Mouse (Mus musculus): ENCODE measurements around the gene Tinf2. TPM values are rescaled to one million over a fixed set of nuclear protein-coding genes. Genes with fewer than 3 reads are reported as not detected.

Tinf2 gene
- total RNA-seq, 1 experiment, result 26.1 TPM

DNA sequence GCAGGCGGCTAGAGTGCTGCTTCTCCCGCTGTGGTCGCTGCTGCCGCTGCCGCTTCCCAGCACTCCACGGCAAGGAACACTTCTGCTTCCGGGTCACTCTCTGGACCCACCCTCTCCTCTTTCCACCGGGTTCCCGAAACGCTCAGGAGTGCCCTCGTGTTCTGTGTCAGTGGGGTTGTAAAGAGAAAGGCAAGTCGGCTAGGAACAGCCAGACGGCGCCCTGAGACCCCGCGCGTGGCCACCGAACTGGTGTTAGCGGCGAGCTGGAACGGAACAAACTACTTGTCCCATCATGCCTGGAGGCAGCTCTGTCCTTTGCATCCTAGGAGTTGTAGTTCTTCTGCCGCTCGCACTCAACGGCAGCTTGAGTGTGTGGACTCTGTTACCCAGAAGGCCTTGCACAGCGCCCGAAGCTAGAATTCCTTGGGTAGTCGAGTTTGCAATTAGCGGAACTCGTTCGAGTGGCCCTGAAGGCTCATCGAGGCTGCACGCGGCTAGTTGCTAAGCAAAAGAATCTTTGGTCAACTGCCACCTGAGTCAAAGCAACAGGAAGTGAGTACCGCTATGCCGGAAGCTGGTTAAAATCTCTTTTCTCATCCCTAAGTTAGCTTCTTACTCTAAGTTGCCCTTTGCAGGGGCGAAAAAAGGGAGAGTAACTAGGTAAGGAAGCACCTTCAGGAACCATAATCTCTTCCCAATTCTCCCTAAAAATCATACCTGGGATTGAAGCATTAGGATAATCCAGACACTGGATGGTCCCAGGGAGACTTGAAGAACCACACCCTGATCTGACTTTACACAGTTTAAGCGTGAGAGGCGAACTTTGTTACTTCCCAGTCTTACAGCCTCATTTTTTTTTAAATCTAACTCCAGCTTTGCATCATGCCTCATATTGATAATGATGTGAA, 9.5 kb downstream of the Tinf2 start, which contains the start of the genes Gmpr2 and Nedd8:
TSS of gene Gmpr2 (plus strand) at position 109 of the 908 bp plus-strand sequence.
TSS of gene Nedd8 (minus strand) at position 292 of the 908 bp plus-strand sequence.
- Histone ChIP-seq H3K4me3 (ENCODE audit: insufficient read depth in 1 of 2, low read depth in 1 of 2, low read length in 2 of 2, poor library complexity in 1 of 2, severe bottlenecking in 1 of 2) (peak within 1 kb of the TSS; percentile 84 to 89), H3K4me1 (ENCODE audit: control insufficient read depth in 2 of 2, insufficient read depth in 2 of 2, low read length in 2 of 2, poor library complexity in 1 of 2) (peaks cover 0 to 4% of the 10 kb centered on the region in 2 experiments; a peak in 1 of 4 replicates), H3K9me3 (ENCODE audit: control insufficient read depth, insufficient read depth, low read depth, low read length) (no peaks in the 10 kb centered on the region), H3K36me3 (ENCODE audit: control insufficient read depth, insufficient read depth, low read length, poor library complexity, severe bottlenecking) (peaks cover 6% of the 10 kb centered on the region), H3K9ac (ENCODE audit: insufficient read depth, low read depth, low read length, poor library complexity, severe bottlenecking) (peak within 1 kb of the TSS; percentile 93), H3K27ac (ENCODE audit: insufficient read depth, low read depth, low read length, poor library complexity, severe bottlenecking) (peak within 1 kb of the TSS; percentile 89)
- peak; percentile 97 for DNase-seq (ENCODE audit: low read depth, low spot score)
- no peak for TF ChIP-seq ZNF384 (IDR thresholded peaks at IDR 0.05; ENCODE audit: low read depth, low read length)
- TF ChIP-seq CHD2 (IDR thresholded peaks at IDR 0.05; ENCODE audit: low read depth, low read length), result peak; percentile 64
- 0 out of 2 replicates have a peak, but pooled peaks have one; percentile 25 for TF ChIP-seq MAFK (IDR thresholded peaks at IDR 0.05; ENCODE audit: insufficient read depth, low read depth, low read length)
- TF ChIP-seq HCFC1 (IDR thresholded peaks at IDR 0.05; ENCODE audit: borderline replicate concordance, insufficient read depth, low read length), result peak; percentile 100
- in situ Hi-C loops (cut with MboI; ENCODE audit: low sequenced_read_pairs in 2 of 2, unreplicated experiment in 2 of 2), result no loop called here

DNA sequence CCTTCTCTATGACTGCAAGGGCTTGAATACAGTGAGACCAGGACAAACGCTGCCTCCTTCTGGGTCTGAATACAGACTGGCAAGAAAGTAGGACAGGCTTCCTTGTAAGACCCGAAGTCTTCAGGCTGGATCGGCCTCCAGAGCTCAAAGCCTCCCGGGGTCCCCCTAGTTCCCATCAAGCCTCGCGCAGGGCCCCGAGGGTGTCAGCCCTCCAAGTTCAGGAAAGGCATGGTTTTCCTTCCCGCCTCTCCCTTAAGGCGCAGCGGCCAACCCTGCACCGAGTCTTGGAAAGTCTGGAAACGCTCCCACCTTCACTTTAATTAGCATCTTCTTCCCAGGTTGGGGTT, 10.2 kb downstream of the Tinf2 start:
- peaks cover 2% of the 10 kb centered on the region; the same call in 1 of the 2 replicates for H3K36me3 ChIP-seq (ENCODE audit: control insufficient read depth, insufficient read depth, low read length, poor library complexity, severe bottlenecking)
- no peaks in the 10 kb centered on the region for H3K9me3 ChIP-seq (ENCODE audit: control insufficient read depth, insufficient read depth, low read depth, low read length)
- no peak for TF ChIP-seq ZNF384 (IDR thresholded peaks at IDR 0.05; ENCODE audit: low read depth, low read length)
- TF ChIP-seq HCFC1 (IDR thresholded peaks at IDR 0.05; ENCODE audit: borderline replicate concordance, insufficient read depth, low read length), result no peak
- TF ChIP-seq CHD2 (IDR thresholded peaks at IDR 0.05; ENCODE audit: low read depth, low read length), result no peak
- no peak for TF ChIP-seq MAFK (IDR thresholded peaks at IDR 0.05; ENCODE audit: insufficient read depth, low read depth, low read length)
- TF ChIP-seq ZC3H11A (IDR thresholded peaks at IDR 0.05; ENCODE audit: borderline replicate concordance, low read depth, low read length), result no peak
- peak overlapping the region; percentile 93 for H3K9ac ChIP-seq (ENCODE audit: insufficient read depth, low read depth, low read length, poor library complexity, severe bottlenecking)
- in situ Hi-C loops (cut with MboI; ENCODE audit: low sequenced_read_pairs in 2 of 2, unreplicated experiment in 2 of 2), result no loop called here
- DNase-seq (ENCODE audit: low read depth, low spot score), result peak; percentile 21
- H3K27ac ChIP-seq (ENCODE audit: insufficient read depth, low read depth, low read length, poor library complexity, severe bottlenecking), result peak overlapping the region; percentile 89
- peak overlapping the region; percentile 84 to 89 for H3K4me3 ChIP-seq (ENCODE audit: insufficient read depth in 1 of 2, low read depth in 1 of 2, low read length in 2 of 2, poor library complexity in 1 of 2, severe bottlenecking in 1 of 2)
- peaks cover 0 to 4% of the 10 kb centered on the region in 2 experiments; a peak in 1 of 4 replicates for H3K4me1 ChIP-seq (ENCODE audit: control insufficient read depth in 2 of 2, insufficient read depth in 2 of 2, low read length in 2 of 2, poor library complexity in 1 of 2)

DNA sequence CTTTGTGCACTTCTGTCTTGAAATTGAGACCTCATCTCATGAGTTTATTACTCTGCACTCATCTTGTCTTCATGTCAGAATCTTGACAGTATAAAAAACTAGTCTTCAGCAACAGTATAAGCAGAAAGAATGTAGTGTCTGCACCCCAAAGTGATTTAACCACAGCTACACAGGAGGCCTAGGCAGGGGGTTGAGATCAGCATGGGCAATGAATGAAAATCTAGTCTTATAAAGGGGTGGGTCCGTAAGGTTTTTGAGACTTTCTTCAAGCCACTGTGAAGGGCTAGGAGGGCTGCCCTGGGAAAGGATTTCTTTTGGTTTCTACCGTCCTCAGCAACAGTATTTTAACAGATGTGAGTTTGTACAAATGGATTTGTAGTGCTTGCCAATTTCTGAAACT, 21.0 kb downstream of the Tinf2 start:
- peak overlapping the region; percentile 82 to 91; a peak in 1 of 4 replicates for H3K4me3 ChIP-seq (ENCODE audit: insufficient read depth in 1 of 2, low read depth in 1 of 2, low read length in 2 of 2, poor library complexity in 1 of 2, severe bottlenecking in 1 of 2)
- H3K4me1 ChIP-seq (ENCODE audit: control insufficient read depth in 2 of 2, insufficient read depth in 2 of 2, low read length in 2 of 2, poor library complexity in 1 of 2), result peaks cover 0 to 2% of the 10 kb centered on the region in 2 experiments; a peak in 1 of 4 replicates
- TF ChIP-seq CHD2 (IDR thresholded peaks at IDR 0.05; ENCODE audit: low read depth, low read length) (no peak), HCFC1 (IDR thresholded peaks at IDR 0.05; ENCODE audit: borderline replicate concordance, insufficient read depth, low read length) (no peak)
- in situ Hi-C loops (cut with MboI; ENCODE audit: low sequenced_read_pairs in 2 of 2, unreplicated experiment in 2 of 2), result no loop called here
- no peak for DNase-seq (ENCODE audit: low read depth, low spot score)
- H3K36me3 ChIP-seq (ENCODE audit: control insufficient read depth, insufficient read depth, low read length, poor library complexity, severe bottlenecking), result peaks cover 10% of the 10 kb centered on the region
- H3K9ac ChIP-seq (ENCODE audit: insufficient read depth, low read depth, low read length, poor library complexity, severe bottlenecking), result no peak overlapping the region
- no peak overlapping the region for H3K27ac ChIP-seq (ENCODE audit: insufficient read depth, low read depth, low read length, poor library complexity, severe bottlenecking)
- no peaks in the 10 kb centered on the region for H3K9me3 ChIP-seq (ENCODE audit: control insufficient read depth, insufficient read depth, low read depth, low read length)

DNA sequence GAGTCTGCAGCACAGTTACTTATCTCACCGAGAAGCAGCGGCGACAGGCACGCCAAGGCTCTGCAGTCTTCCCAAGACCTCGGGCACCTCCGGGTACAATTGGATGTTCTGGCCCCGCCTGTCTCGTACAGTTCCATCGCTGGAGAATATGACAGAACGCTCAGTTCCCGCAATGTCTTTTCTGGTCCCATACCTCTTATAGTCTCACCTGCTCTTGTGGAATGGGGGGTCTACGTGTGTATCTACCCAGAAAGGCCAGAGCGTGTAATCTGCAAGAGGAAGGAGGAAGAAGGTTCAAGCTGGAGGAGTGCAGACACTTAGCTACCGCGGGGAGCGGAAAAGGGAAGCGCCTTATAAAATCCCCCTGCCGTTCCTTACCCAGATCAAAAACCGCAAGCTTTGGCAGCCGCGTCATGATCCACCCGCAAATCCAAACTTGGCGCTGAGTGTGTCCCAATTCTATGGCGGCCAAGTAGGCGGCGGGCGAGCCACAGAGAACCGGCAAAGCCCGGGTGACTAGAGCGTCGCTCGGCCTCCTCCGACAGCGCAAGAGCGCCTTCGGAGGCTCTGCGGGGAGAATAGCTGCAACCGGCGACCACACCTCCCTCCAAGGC, 21.6 kb downstream of the Tinf2 start, which contains the start of gene Mdp1:
TSS of gene Mdp1 (minus strand) at position 549 of the 614 bp plus-strand sequence.
- TF ChIP-seq ZNF384 (IDR thresholded peaks at IDR 0.05; ENCODE audit: low read depth, low read length), result no peak
- peak; percentile 22; the same call in 1 of the 2 replicates for TF ChIP-seq HCFC1 (IDR thresholded peaks at IDR 0.05; ENCODE audit: borderline replicate concordance, insufficient read depth, low read length)
- DNase-seq (ENCODE audit: low read depth, low spot score), result peak; percentile 57
- Histone ChIP-seq H3K9me3 (ENCODE audit: control insufficient read depth, insufficient read depth, low read depth, low read length) (no peaks in the 10 kb centered on the region), H3K4me3 (ENCODE audit: insufficient read depth in 1 of 2, low read depth in 1 of 2, low read length in 2 of 2, poor library complexity in 1 of 2, severe bottlenecking in 1 of 2) (peak within 1 kb of the TSS; percentile 82 to 91), H3K27ac (ENCODE audit: insufficient read depth, low read depth, low read length, poor library complexity, severe bottlenecking) (no peak within 1 kb of the TSS), H3K4me1 (ENCODE audit: control insufficient read depth in 2 of 2, insufficient read depth in 2 of 2, low read length in 2 of 2, poor library complexity in 1 of 2) (0 out of 4 replicates have a peak, but pooled peaks cover 0 to 2% of the 10 kb centered on the region in 2 experiments), H3K9ac (ENCODE audit: insufficient read depth, low read depth, low read length, poor library complexity, severe bottlenecking) (peak within 1 kb of the TSS; percentile 74), H3K36me3 (ENCODE audit: control insufficient read depth, insufficient read depth, low read length, poor library complexity, severe bottlenecking) (peaks cover 10% of the 10 kb centered on the region)
- in situ Hi-C loops (cut with MboI; ENCODE audit: low sequenced_read_pairs in 2 of 2, unreplicated experiment in 2 of 2), result no loop called here
